Mouse (Mus musculus): ENCODE results near the gene Prss36. TPM values are rescaled to one million over a fixed set of nuclear protein-coding genes. Genes with fewer than 3 reads are reported as not detected.

The Prss36 gene
- total RNA-seq (2014; rRNA removed), result 8.1 and 8.7 TPM in 2 replicates
- polyA plus RNA-seq (2012; rRNA removed), result 17.2 and 18.2 TPM in 2 replicates

DNA sequence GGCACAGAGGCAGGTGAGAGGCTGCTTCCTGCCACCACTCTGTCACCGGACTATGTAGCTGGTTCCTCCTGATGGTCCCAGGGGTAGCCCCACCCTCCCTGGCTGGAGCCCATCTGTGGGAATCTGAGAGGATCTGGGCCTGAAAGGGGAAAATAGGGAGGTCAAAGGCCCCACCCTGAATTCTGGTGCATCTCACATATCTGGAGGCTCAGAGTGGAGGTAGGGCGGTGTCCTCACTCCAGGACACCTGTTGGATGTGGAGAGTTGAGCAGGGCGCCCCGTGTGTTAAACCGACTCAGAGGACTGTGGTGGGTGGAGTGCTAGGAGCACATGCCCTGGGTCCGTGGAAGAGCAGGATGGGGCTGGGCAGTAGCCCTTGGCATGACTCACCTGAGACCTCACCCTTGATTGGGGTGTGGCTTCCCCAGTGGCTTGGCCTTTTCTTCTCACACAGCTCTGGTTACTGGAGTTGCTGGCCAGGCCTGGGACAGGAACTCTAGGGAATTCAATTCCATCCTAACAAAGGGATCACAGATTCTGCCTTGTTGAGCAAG, at the start of gene Prss36:
Prss36 (minus strand) TSS at position 256 of the 554 bp plus-strand sequence.
- no peak for DNase-seq (ENCODE audit: extremely low read depth, low read depth, low spot score)
- Histone ChIP-seq H3K27ac (replicated peaks; ENCODE audit: insufficient read depth, low read depth, low read length) (no peak within 1 kb of the TSS), H3K9ac (ENCODE audit: low read depth, low read length) (no peak within 1 kb of the TSS), H3K79me2 (ENCODE audit: control insufficient read depth, insufficient read depth, low read length) (no peaks in the 10 kb centered on the region), H3K4me3 (ENCODE audit: insufficient read depth, low read depth, low read length) (no peak within 1 kb of the TSS), H3K36me3 (ENCODE audit: control insufficient read depth, insufficient read depth, low read length) (no peaks in the 10 kb centered on the region), H3K4me1 (ENCODE audit: control insufficient read depth, insufficient read depth, low read length) (no peaks in the 10 kb centered on the region), H3K27me3 (ENCODE audit: control insufficient read depth, insufficient read depth, low read length) (peaks cover 2% of the 10 kb centered on the region; the same call in 1 of the 2 replicates)
- 84% methylated on average over 6 of the region's 6 CpGs for WGBS
- TF ChIP-seq POLR2A (IDR thresholded peaks at IDR 0.05; ENCODE audit: extremely low read depth, insufficient read depth, low read length) (no peak), CTCF (IDR thresholded peaks at IDR 0.05; ENCODE audit: low read depth, low read length) (no peak)

DNA sequence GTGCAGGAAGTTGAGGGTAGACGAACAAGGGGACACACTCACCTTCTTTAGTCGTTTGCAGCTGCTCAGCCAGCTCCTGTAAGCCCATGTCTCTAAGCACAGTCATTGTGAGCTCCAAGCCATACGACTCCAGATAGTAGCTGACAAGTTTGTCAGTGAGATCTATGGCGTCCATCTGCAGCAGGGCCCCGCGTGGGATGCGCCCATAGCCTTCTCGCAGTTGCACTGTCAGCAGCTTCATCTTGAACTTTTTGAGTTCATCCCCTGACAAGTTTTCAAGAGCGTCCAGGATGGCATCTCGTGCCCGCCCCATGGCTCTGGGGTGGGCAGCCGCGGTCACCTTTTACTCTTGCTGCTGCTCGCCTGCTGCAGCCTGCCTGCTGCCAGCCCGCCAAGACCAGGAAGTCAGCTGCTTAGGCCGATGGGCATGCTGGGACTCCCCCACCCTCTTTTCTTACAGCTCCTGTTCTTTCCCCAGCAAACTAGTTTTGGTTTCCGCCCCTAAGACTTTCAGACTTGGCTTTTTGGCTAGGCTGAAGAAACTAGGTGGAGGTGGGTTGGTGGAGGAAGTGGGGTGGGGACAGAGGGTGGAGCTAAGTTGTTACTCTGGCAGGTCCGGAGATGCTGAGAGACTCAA, 46.9 kb upstream of the Prss36 start, which contains the start of gene Pycard:
Pycard (minus strand) TSS at position 527 of the 637 bp plus-strand sequence.
- DNase-seq (ENCODE audit: extremely low read depth, low read depth, low spot score), result no peak
- TF ChIP-seq POLR2A (IDR thresholded peaks at IDR 0.05; ENCODE audit: extremely low read depth, insufficient read depth, low read length), result no peak
- TF ChIP-seq CTCF (IDR thresholded peaks at IDR 0.05; ENCODE audit: low read depth, low read length), result no peak
- Histone ChIP-seq H3K79me2 (ENCODE audit: control insufficient read depth, insufficient read depth, low read length) (no peaks in the 10 kb centered on the region), H3K27ac (replicated peaks; ENCODE audit: insufficient read depth, low read depth, low read length) (no peak within 1 kb of the TSS), H3K27me3 (ENCODE audit: control insufficient read depth, insufficient read depth, low read length) (no peaks in the 10 kb centered on the region), H3K9ac (ENCODE audit: low read depth, low read length) (peak within 1 kb of the TSS; percentile 14), H3K36me3 (ENCODE audit: control insufficient read depth, insufficient read depth, low read length) (peaks cover 2% of the 10 kb centered on the region; the same call in 1 of the 2 replicates), H3K4me3 (ENCODE audit: insufficient read depth, low read depth, low read length) (peak within 1 kb of the TSS; percentile 53), H3K4me1 (ENCODE audit: control insufficient read depth, insufficient read depth, low read length) (peaks cover 8% of the 10 kb centered on the region)
- 35% methylated on average over 18 of the region's 18 CpGs for WGBS

DNA sequence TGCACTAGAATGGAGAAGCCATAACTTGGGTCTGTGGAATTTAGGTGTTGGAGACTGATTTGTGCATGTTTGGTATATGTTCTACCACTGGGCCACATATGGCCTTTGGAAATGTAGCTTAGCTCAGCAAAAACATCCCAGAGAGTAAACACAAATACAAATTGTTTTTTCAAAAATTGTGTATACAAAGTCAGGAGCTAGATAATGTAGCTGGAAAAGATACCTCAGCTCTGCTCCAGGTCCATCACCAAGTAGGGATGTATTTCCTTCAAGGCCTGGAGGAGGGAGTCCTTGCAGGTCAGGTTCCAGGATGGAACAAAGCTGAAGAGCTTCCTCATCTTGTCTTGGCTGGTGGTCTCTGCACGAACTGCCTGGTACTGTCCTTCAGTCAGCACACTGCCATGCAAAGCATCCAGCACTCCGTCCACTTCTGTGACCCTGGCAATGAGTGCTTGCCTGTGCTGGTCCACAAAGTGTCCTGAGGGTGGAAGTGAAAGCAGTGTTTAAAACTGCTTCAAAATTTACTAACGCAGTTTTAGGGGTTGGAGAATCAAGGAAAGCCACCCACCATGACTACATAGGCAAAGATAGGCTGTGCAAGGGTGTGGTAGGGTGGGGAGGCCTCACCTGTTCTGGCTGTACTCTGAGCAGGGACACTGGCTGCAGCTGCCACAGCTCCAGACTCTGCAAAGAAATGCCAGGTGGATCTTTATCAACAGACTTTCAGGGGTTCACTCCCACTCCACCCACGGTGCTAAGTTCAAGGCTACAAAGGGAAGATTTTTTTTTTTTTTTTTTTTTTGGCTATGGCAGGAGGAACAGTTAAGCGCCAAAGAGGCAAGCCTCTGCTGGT, 46.2 kb upstream of the Prss36 start:
- WGBS, result 31% methylated on average over 5 of the region's 5 CpGs
- peak; percentile 61 for DNase-seq (ENCODE audit: extremely low read depth, low read depth, low spot score)
- Histone ChIP-seq H3K27me3 (ENCODE audit: control insufficient read depth, insufficient read depth, low read length) (no peaks in the 10 kb centered on the region), H3K4me3 (ENCODE audit: insufficient read depth, low read depth, low read length) (peak overlapping the region; percentile 53; the same call in 1 of the 2 replicates), H3K4me1 (ENCODE audit: control insufficient read depth, insufficient read depth, low read length) (peaks cover 8% of the 10 kb centered on the region), H3K9ac (ENCODE audit: low read depth, low read length) (0 out of 2 replicates have a peak overlapping the region, but pooled peaks have one; percentile 9), H3K36me3 (ENCODE audit: control insufficient read depth, insufficient read depth, low read length) (peaks cover 2% of the 10 kb centered on the region), H3K27ac (replicated peaks; ENCODE audit: insufficient read depth, low read depth, low read length) (no peak overlapping the region), H3K79me2 (ENCODE audit: control insufficient read depth, insufficient read depth, low read length) (no peaks in the 10 kb centered on the region)
- no peak for TF ChIP-seq CTCF (IDR thresholded peaks at IDR 0.05; ENCODE audit: low read depth, low read length)
- TF ChIP-seq POLR2A (IDR thresholded peaks at IDR 0.05; ENCODE audit: extremely low read depth, insufficient read depth, low read length), result no peak

DNA sequence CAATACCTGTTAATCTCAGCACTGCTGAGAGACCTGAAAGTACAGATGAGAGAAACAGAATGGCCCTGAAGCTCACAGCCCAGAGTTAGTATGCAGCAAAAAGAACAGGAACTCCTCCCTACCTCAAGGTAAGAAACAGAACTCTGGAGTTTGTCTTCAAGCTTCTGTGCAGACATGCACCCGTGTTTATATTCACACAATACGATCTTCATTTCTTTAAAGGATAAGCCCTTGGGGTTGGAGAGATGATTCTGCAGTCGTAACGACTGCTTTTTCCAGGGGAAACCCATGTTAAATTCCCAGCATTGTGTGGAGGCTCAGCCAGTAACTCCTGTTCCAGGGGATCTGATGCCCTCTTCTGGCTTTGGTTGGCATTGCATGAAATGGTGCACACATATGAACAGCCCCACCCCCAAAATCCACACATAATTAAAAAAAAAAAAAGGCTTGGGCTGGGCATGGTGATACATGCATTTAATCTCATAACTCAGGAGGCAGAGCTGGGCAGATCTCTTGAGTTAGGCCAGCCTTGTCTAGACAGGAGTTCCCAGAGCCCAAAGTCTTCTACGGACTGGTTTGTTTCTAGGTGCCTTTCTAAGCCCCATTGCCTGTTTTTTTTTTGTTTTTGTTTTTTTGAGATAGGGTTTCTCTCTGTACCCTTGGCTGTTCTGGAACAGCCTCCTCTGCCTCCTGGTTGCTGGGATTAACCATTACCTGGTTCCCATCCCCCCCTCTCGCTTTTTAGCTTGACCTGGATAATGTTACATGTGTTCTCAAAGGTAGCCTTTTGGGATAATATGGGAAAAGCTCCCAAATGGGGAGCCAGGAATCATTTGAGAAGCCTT, 45.3 kb upstream of the Prss36 start:
- 47% methylated on average over 6 of the region's 6 CpGs for WGBS
- TF ChIP-seq POLR2A (IDR thresholded peaks at IDR 0.05; ENCODE audit: extremely low read depth, insufficient read depth, low read length) (no peak), CTCF (IDR thresholded peaks at IDR 0.05; ENCODE audit: low read depth, low read length) (peak; percentile 65; the same call in 1 of the 2 replicates)
- H3K27ac ChIP-seq (replicated peaks; ENCODE audit: insufficient read depth, low read depth, low read length), result no peak overlapping the region
- H3K79me2 ChIP-seq (ENCODE audit: control insufficient read depth, insufficient read depth, low read length), result no peaks in the 10 kb centered on the region
- peak; percentile 51 for DNase-seq (ENCODE audit: extremely low read depth, low read depth, low spot score)
- peaks cover 8% of the 10 kb centered on the region for H3K36me3 ChIP-seq (ENCODE audit: control insufficient read depth, insufficient read depth, low read length)
- no peaks in the 10 kb centered on the region for H3K27me3 ChIP-seq (ENCODE audit: control insufficient read depth, insufficient read depth, low read length)
- no peak overlapping the region for H3K4me3 ChIP-seq (ENCODE audit: insufficient read depth, low read depth, low read length)
- H3K4me1 ChIP-seq (ENCODE audit: control insufficient read depth, insufficient read depth, low read length), result peaks cover 8% of the 10 kb centered on the region
- no peak overlapping the region for H3K9ac ChIP-seq (ENCODE audit: low read depth, low read length)

DNA sequence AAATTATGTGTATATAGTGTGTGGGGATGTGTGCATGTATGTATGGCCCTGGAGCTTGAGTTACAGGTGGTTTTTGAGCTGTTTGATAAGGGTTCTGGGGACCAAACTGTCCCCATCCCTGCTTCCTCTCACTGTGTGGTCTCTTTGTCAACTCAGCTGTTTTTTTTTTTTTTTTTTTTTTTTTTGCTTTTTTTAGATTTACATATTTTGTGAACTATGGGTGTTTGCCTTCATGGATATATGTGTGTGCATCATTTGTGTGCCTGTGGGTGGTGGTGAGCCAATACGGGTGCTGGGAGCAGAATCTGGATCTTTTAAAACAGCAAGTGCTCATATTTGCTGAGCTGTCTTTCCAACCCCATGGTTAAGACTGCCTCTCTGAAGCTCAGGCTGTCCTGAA, 42.4 kb upstream of the Prss36 start:
- Histone ChIP-seq H3K4me1 (ENCODE audit: control insufficient read depth, insufficient read depth, low read length) (peaks cover 8% of the 10 kb centered on the region), H3K79me2 (ENCODE audit: control insufficient read depth, insufficient read depth, low read length) (no peaks in the 10 kb centered on the region), H3K4me3 (ENCODE audit: insufficient read depth, low read depth, low read length) (no peak overlapping the region), H3K27ac (replicated peaks; ENCODE audit: insufficient read depth, low read depth, low read length) (no peak overlapping the region), H3K9ac (ENCODE audit: low read depth, low read length) (no peak overlapping the region), H3K36me3 (ENCODE audit: control insufficient read depth, insufficient read depth, low read length) (peaks cover 36% of the 10 kb centered on the region), H3K27me3 (ENCODE audit: control insufficient read depth, insufficient read depth, low read length) (no peaks in the 10 kb centered on the region)
- 82% methylated on average over 1 of the region's 1 CpGs for WGBS
- DNase-seq (ENCODE audit: extremely low read depth, low read depth, low spot score), result no peak
- TF ChIP-seq CTCF (IDR thresholded peaks at IDR 0.05; ENCODE audit: low read depth, low read length), result no peak
- TF ChIP-seq POLR2A (IDR thresholded peaks at IDR 0.05; ENCODE audit: extremely low read depth, insufficient read depth, low read length), result no peak
